Mouse (Mus musculus) T-cell, adult 2 months (primary cell): ENCODE results near the gene Dmrtc1c1.
"Not testable (repeated sequence)": the region's sequence is repeated elsewhere in the genome, so short reads cannot be mapped to it uniquely, and the experiment has no call there.

Source experiments
- DNase-seq: peaks from one replicate; pipeline ENCODE4 v3.0.0; 2022; ENCODE audit warnings: low spot score

The Dmrtc1c1 gene

DNA sequence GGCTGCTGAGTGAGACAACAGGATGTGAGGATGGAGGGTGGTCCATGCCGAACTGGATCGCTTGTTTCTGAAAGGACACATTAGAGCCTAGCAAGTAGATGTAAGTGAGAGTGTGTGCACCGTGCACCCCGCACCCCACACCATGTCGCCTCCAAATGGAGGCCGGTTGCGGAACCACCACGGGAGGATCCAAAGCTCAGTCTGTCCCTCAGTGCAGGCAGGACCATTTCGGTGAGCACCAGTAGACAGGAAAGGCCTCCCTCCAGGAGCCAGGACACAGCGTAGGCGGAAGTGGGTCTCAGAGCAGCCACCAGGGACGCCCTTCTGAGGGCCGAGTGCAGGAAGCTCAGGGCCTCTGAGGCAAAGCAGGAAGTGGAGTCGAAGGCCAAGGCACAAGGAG lies at the start of gene Dmrtc1c1:
Gene Dmrtc1c1 (plus strand): TSS at position 301 of the 400 bp plus-strand sequence.
- not testable (repeated sequence) for DNase-seq

DNA sequence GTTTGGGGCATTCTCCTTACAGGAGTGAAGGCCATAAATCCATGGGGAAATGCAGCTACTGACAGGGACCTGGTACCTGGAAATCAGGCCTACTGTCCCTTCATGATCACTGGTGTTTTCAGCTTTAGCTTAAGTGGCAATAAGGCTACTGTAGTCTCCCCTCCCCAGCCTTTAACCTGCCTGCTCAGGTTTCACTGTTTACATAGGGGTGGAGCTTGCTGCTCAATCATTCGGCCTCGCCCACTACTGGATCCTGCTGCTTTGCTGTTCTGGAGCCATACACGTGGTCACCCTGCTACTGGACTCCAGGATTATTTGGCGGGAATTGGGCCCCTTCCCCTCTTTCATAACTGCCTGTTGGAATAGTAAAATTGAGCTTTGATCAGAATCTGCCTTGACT lies 36.9 kb upstream of the Dmrtc1c1 start:
- DNase-seq = no peak

DNA sequence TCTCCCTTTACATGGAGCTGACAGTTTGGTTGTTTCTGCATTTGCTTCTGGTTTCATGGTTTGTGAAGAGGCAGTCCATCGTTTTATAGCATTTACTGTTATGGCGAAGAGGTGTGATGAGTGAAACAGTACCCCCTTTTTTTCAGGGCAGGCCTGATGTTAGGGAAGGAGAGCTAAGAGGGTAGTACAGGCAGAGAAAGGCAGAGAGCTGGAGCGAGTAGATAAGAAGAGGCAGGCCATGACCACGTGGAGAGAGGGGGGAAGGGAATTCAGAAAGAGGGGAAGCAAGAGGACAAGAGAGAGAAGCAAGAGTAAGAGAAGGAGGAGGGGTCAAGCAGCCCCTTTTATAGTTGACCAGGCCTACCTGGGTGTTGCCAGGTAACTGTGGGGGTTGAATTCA lies 9.5 kb downstream of the Dmrtc1c1 start:
- DNase-seq = no peak

DNA sequence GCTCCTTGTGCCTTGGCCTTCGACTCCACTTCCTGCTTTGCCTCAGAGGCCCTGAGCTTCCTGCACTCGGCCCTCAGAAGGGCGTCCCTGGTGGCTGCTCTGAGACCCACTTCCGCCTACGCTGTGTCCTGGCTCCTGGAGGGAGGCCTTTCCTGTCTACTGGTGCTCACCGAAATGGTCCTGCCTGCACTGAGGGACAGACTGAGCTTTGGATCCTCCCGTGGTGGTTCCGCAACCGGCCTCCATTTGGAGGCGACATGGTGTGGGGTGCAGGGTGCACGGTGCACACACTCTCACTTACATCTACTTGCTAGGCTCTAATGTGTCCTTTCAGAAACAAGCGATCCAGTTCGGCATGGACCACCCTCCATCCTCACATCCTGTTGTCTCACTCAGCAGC lies 51.8 kb downstream of the Dmrtc1c1 start, which contains the start of gene Dmrtc1c2:
Gene Dmrtc1c2 (minus strand): TSS at position 101 of the 400 bp plus-strand sequence.
- DNase-seq = not testable (repeated sequence)
